Mouse (Mus musculus): ENCODE measurements around the gene 1700007K13Rik. TPM values are rescaled to one million over a fixed set of nuclear protein-coding genes. Genes with fewer than 3 reads are reported as not detected.

Gene 1700007K13Rik
- polyA plus RNA-seq, 1 experiment from 2014 or later, result not detected

- Histone ChIP-seq H3K27ac (ENCODE audit: low read length) (no peak overlapping the region), H3K9ac (ENCODE audit: low read depth, low read length) (no peak overlapping the region), H3K36me3 (ENCODE audit: control insufficient read depth, insufficient read depth) (no peaks in the 10 kb centered on the region), H3K9me3 (replicated peaks; ENCODE audit: control insufficient read depth, low read length) (no peaks in the 10 kb centered on the region), H3K27me3 (ENCODE audit: control insufficient read depth, insufficient read depth, low read depth, low read length) (no peaks in the 10 kb centered on the region), H3K4me1 (ENCODE audit: control insufficient read depth, low read depth, low read length) (no peaks in the 10 kb centered on the region), H3K4me3 (ENCODE audit: low read depth, low read length) (no peak overlapping the region), H3K4me2 (ENCODE audit: low read depth, low read length) (no peak overlapping the region)
- ATAC-seq (ENCODE audit: low read depth), result no peak
- WGBS (ENCODE audit: insufficient replicate concordance), result 64% methylated on average over 11 of the region's 11 CpGs
These were observed 30.7 kb downstream of the 1700007K13Rik start for GRCm38 (mm10) chr2:28435401-28435800.

- Histone ChIP-seq H3K9me3 (replicated peaks; ENCODE audit: control insufficient read depth, low read length) (no peaks in the 10 kb centered on the region), H3K27me3 (ENCODE audit: control insufficient read depth, insufficient read depth, low read depth, low read length) (no peaks in the 10 kb centered on the region), H3K27ac (ENCODE audit: low read length) (no peak overlapping the region), H3K4me2 (ENCODE audit: low read depth, low read length) (no peak overlapping the region), H3K9ac (ENCODE audit: low read depth, low read length) (no peak overlapping the region), H3K4me3 (ENCODE audit: low read depth, low read length) (no peak overlapping the region), H3K4me1 (ENCODE audit: control insufficient read depth, low read depth, low read length) (no peaks in the 10 kb centered on the region), H3K36me3 (ENCODE audit: control insufficient read depth, insufficient read depth) (no peaks in the 10 kb centered on the region)
- no peak for ATAC-seq (ENCODE audit: low read depth)
- 0% methylated on average over 1 of the region's 2 CpGs for WGBS (ENCODE audit: insufficient replicate concordance)
These were observed 32.6 kb downstream of the 1700007K13Rik start for GRCm38 (mm10) chr2:28433512-28433911.

- ATAC-seq (ENCODE audit: low read depth), result no peak
- H3K4me3 ChIP-seq (ENCODE audit: low read depth, low read length), result no peak overlapping the region
- no peak overlapping the region for H3K9ac ChIP-seq (ENCODE audit: low read depth, low read length)
These were observed 33.3 kb downstream of the 1700007K13Rik start for GRCm38 (mm10) chr2:28432811-28433210.

GRCm38 (mm10) chr2:28430846-28431245 is 35.3 kb downstream of the 1700007K13Rik start:
- no peak overlapping the region for H3K9ac ChIP-seq (ENCODE audit: low read depth, low read length)
- no peak overlapping the region for H3K4me2 ChIP-seq (ENCODE audit: low read depth, low read length)
- no peaks in the 10 kb centered on the region for H3K36me3 ChIP-seq (ENCODE audit: control insufficient read depth, insufficient read depth)
- ATAC-seq (ENCODE audit: low read depth), result no peak
- WGBS (ENCODE audit: insufficient replicate concordance), result 48% methylated on average over 6 of the region's 6 CpGs
- no peaks in the 10 kb centered on the region for H3K4me1 ChIP-seq (ENCODE audit: control insufficient read depth, low read depth, low read length)
- H3K4me3 ChIP-seq (ENCODE audit: low read depth, low read length), result no peak overlapping the region
- no peaks in the 10 kb centered on the region for H3K9me3 ChIP-seq (replicated peaks; ENCODE audit: control insufficient read depth, low read length)
- no peak overlapping the region for H3K27ac ChIP-seq (ENCODE audit: low read length)
- no peaks in the 10 kb centered on the region for H3K27me3 ChIP-seq (ENCODE audit: control insufficient read depth, insufficient read depth, low read depth, low read length)

More at GRCm38 (mm10) chr2:28432811-28433210, 33.3 kb downstream of the 1700007K13Rik start:
- Histone ChIP-seq H3K36me3 (ENCODE audit: control insufficient read depth, insufficient read depth) (no peaks in the 10 kb centered on the region), H3K27ac (ENCODE audit: low read length) (no peak overlapping the region), H3K4me2 (ENCODE audit: low read depth, low read length) (no peak overlapping the region), H3K4me1 (ENCODE audit: control insufficient read depth, low read depth, low read length) (no peaks in the 10 kb centered on the region), H3K9me3 (replicated peaks; ENCODE audit: control insufficient read depth, low read length) (no peaks in the 10 kb centered on the region), H3K27me3 (ENCODE audit: control insufficient read depth, insufficient read depth, low read depth, low read length) (no peaks in the 10 kb centered on the region)
- WGBS (ENCODE audit: insufficient replicate concordance), result 17% methylated on average over 1 of the region's 1 CpGs

GRCm38 (mm10) chr2:28427226-28427625 is 38.9 kb downstream of the 1700007K13Rik start:
- no peak for ATAC-seq (ENCODE audit: low read depth)
- Histone ChIP-seq H3K27me3 (ENCODE audit: control insufficient read depth, insufficient read depth, low read depth, low read length) (no peaks in the 10 kb centered on the region), H3K36me3 (ENCODE audit: control insufficient read depth, insufficient read depth) (no peaks in the 10 kb centered on the region), H3K27ac (ENCODE audit: low read length) (no peak overlapping the region), H3K4me2 (ENCODE audit: low read depth, low read length) (no peak overlapping the region), H3K4me3 (ENCODE audit: low read depth, low read length) (no peak overlapping the region), H3K4me1 (ENCODE audit: control insufficient read depth, low read depth, low read length) (no peaks in the 10 kb centered on the region), H3K9ac (ENCODE audit: low read depth, low read length) (no peak overlapping the region), H3K9me3 (replicated peaks; ENCODE audit: control insufficient read depth, low read length) (no peaks in the 10 kb centered on the region)
- WGBS (ENCODE audit: insufficient replicate concordance), result 71% methylated on average over 6 of the region's 6 CpGs

- Histone ChIP-seq H3K9me3 (replicated peaks; ENCODE audit: control insufficient read depth, low read length) (no peaks in the 10 kb centered on the region), H3K4me3 (ENCODE audit: low read depth, low read length) (no peak overlapping the region), H3K9ac (ENCODE audit: low read depth, low read length) (no peak overlapping the region), H3K36me3 (ENCODE audit: control insufficient read depth, insufficient read depth) (no peaks in the 10 kb centered on the region), H3K4me1 (ENCODE audit: control insufficient read depth, low read depth, low read length) (no peaks in the 10 kb centered on the region), H3K4me2 (ENCODE audit: low read depth, low read length) (no peak overlapping the region), H3K27ac (ENCODE audit: low read length) (no peak overlapping the region), H3K27me3 (ENCODE audit: control insufficient read depth, insufficient read depth, low read depth, low read length) (no peaks in the 10 kb centered on the region)
- WGBS (ENCODE audit: insufficient replicate concordance), result 16% methylated on average over 3 of the region's 3 CpGs
- no peak for ATAC-seq (ENCODE audit: low read depth)
These were observed 43.0 kb downstream of the 1700007K13Rik start for GRCm38 (mm10) chr2:28423167-28423566.

GRCm38 (mm10) chr2:28419898-28420297 is 46.2 kb downstream of the 1700007K13Rik start:
- no peaks in the 10 kb centered on the region for H3K36me3 ChIP-seq (ENCODE audit: control insufficient read depth, insufficient read depth)
- WGBS (ENCODE audit: insufficient replicate concordance), result 15% methylated on average over 4 of the region's 4 CpGs
- H3K9ac ChIP-seq (ENCODE audit: low read depth, low read length), result no peak overlapping the region
- no peak overlapping the region for H3K27ac ChIP-seq (ENCODE audit: low read length)
- H3K4me1 ChIP-seq (ENCODE audit: control insufficient read depth, low read depth, low read length), result no peaks in the 10 kb centered on the region; the same call in 1 of the 2 replicates
- no peak overlapping the region for H3K4me2 ChIP-seq (ENCODE audit: low read depth, low read length)
- no peaks in the 10 kb centered on the region for H3K9me3 ChIP-seq (replicated peaks; ENCODE audit: control insufficient read depth, low read length)
- no peak for ATAC-seq (ENCODE audit: low read depth)
- H3K27me3 ChIP-seq (ENCODE audit: control insufficient read depth, insufficient read depth, low read depth, low read length), result no peaks in the 10 kb centered on the region
- H3K4me3 ChIP-seq (ENCODE audit: low read depth, low read length), result no peak overlapping the region

- 37% methylated on average over 2 of the region's 2 CpGs for WGBS (ENCODE audit: insufficient replicate concordance)
- no peak overlapping the region for H3K9ac ChIP-seq (ENCODE audit: low read depth, low read length)
- H3K9me3 ChIP-seq (replicated peaks; ENCODE audit: control insufficient read depth, low read length), result no peaks in the 10 kb centered on the region
- H3K4me3 ChIP-seq (ENCODE audit: low read depth, low read length), result no peak overlapping the region
- no peaks in the 10 kb centered on the region for H3K27me3 ChIP-seq (ENCODE audit: control insufficient read depth, insufficient read depth, low read depth, low read length)
- H3K4me1 ChIP-seq (ENCODE audit: control insufficient read depth, low read depth, low read length), result no peaks in the 10 kb centered on the region; the same call in 1 of the 2 replicates
- no peak overlapping the region for H3K27ac ChIP-seq (ENCODE audit: low read length)
- H3K4me2 ChIP-seq (ENCODE audit: low read depth, low read length), result no peak overlapping the region
- no peaks in the 10 kb centered on the region for H3K36me3 ChIP-seq (ENCODE audit: control insufficient read depth, insufficient read depth)
- ATAC-seq (ENCODE audit: low read depth), result no peak
These were observed 48.1 kb downstream of the 1700007K13Rik start for GRCm38 (mm10) chr2:28418034-28418433.

- Histone ChIP-seq H3K9ac (ENCODE audit: low read depth, low read length) (no peak overlapping the region), H3K36me3 (ENCODE audit: control insufficient read depth, insufficient read depth) (no peaks in the 10 kb centered on the region), H3K4me3 (ENCODE audit: low read depth, low read length) (no peak overlapping the region), H3K27ac (ENCODE audit: low read length) (no peak overlapping the region), H3K4me2 (ENCODE audit: low read depth, low read length) (no peak overlapping the region), H3K4me1 (ENCODE audit: control insufficient read depth, low read depth, low read length) (no peaks in the 10 kb centered on the region; the same call in 1 of the 2 replicates), H3K27me3 (ENCODE audit: control insufficient read depth, insufficient read depth, low read depth, low read length) (no peaks in the 10 kb centered on the region), H3K9me3 (replicated peaks; ENCODE audit: control insufficient read depth, low read length) (no peaks in the 10 kb centered on the region)
- no peak for ATAC-seq (ENCODE audit: low read depth)
- WGBS (ENCODE audit: insufficient replicate concordance), result 58% methylated on average over 1 of the region's 1 CpGs
These were observed 49.6 kb downstream of the 1700007K13Rik start for GRCm38 (mm10) chr2:28416511-28416910.
